Mouse (Mus musculus) liver, embryonic 12.5 days (tissue): Measurements from ENCODE around the gene Arl16. TPM values are rescaled to one million over a fixed set of nuclear protein-coding genes. Genes with fewer than 3 reads are reported as not detected.

ENCODE experiments used
- ATAC-seq: fragments of 200-750 bp; cut with Nextera tagmentation; 2 replicates; pipeline ENCODE4 v1.8.0; 2017; ENCODE audit warnings: moderate number of reproducible peaks, mild to moderate bottlenecking, moderate library complexity
- H3K27ac ChIP-seq: fragments of 300-500 bp; sonication (generic); 2 replicates; pipeline ENCODE4 v1.5.1; 2016; ENCODE audit warnings: mild to moderate bottlenecking
- H3K27me3 ChIP-seq: fragments of 300-500 bp; sonication (generic); replicated peaks from 2 replicates; pipeline ENCODE4 v1.6.1; 2016; ENCODE audit warnings: mild to moderate bottlenecking, moderate library complexity
- H3K36me3 ChIP-seq: fragments of 300-500 bp; sonication (generic); 2 replicates; pipeline ENCODE4 v1.6.1; 2016; ENCODE audit warnings: mild to moderate bottlenecking, moderate library complexity
- H3K4me1 ChIP-seq: fragments of 300-500 bp; sonication (generic); 2 replicates; pipeline ENCODE4 v1.6.1; 2016
- H3K4me2 ChIP-seq: fragments of 300-500 bp; sonication (generic); 2 replicates; pipeline ENCODE4 v1.6.1; 2016; ENCODE audit warnings: mild to moderate bottlenecking, moderate library complexity
- H3K4me3 ChIP-seq: fragments of 300-500 bp; sonication (generic); 2 replicates; pipeline ENCODE4 v1.5.1; 2016; ENCODE audit warnings: mild to moderate bottlenecking, moderate library complexity
- H3K9ac ChIP-seq: fragments of 300-500 bp; sonication (generic); 2 replicates; pipeline ENCODE4 v1.6.1; 2016; ENCODE audit warnings: mild to moderate bottlenecking, moderate library complexity
- H3K9me3 ChIP-seq: fragments of 300-500 bp; sonication (generic); replicated peaks from 2 replicates; pipeline ENCODE4 v1.6.1; 2016; ENCODE audit warnings: mild to moderate bottlenecking, moderate library complexity
- WGBS: fragments of 180-500 bp; shearing (Covaris S2); methylation state at CpG from one replicate; pipeline ENCODE4 v1.1.7; 2016; ENCODE audit not compliant: insufficient replicate concordance; 5-methylcytosine and 5-hydroxymethylcytosine counted together
- polyA plus RNA-seq: library from polyadenylated mRNA; unstranded; fragments of >200 nt; fragmentation: Nextera tagmentation; extraction: Ambion mirVana; gene quantifications from 2 replicates; pipeline ENCODE4 v1.2.1, GENCODE M21; 2016

The Arl16 gene
- polyA plus RNA-seq, 1 experiment from 2014 or later: 22.3 TPM

GRCm38 (mm10) chr11:120458847-120459597, 8.4 kb downstream of the Arl16 start:
- H3K27ac ChIP-seq: peak overlapping the region; percentile 89
- H3K9ac ChIP-seq: peak overlapping the region; percentile 92
- peaks cover 47% of the 10 kb centered on the region for H3K4me1 ChIP-seq
- H3K4me2 ChIP-seq: peak overlapping the region; percentile 95
- H3K27me3 ChIP-seq: no peaks in the 10 kb centered on the region
- no peaks in the 10 kb centered on the region for H3K9me3 ChIP-seq
- H3K36me3 ChIP-seq: peaks cover 55% of the 10 kb centered on the region
- ATAC-seq: no peak
- H3K4me3 ChIP-seq: peak overlapping the region; percentile 96
- 26% methylated on average over 6 of the region's 6 CpGs for WGBS

GRCm38 (mm10) chr11:120457772-120458751, 9.3 kb downstream of the Arl16 start, which contains the start of the genes Oxld1 and Ccdc137:
Oxld1 (minus strand) TSS chr11:120458068.
Ccdc137 (plus strand) TSS chr11:120458115.
- H3K27ac ChIP-seq: peak within 1 kb of the TSS; percentile 89
- H3K27me3 ChIP-seq: 0 out of 2 replicates have a peak, but pooled peaks cover under 1% of the 10 kb centered on the region
- peaks cover 45% of the 10 kb centered on the region for H3K36me3 ChIP-seq
- 2% methylated on average over 62 of the region's 62 CpGs for WGBS
- no peaks in the 10 kb centered on the region for H3K9me3 ChIP-seq
- H3K4me3 ChIP-seq: peak within 1 kb of the TSS; percentile 96
- H3K4me2 ChIP-seq: peak within 1 kb of the TSS; percentile 95
- H3K4me1 ChIP-seq: peaks cover 47% of the 10 kb centered on the region
- H3K9ac ChIP-seq: peak within 1 kb of the TSS; percentile 92
- peak; percentile 84 for ATAC-seq

- Histone ChIP-seq H3K36me3 (peaks cover 38% of the 10 kb centered on the region), H3K4me3 (peak overlapping the region; percentile 96), H3K9me3 (no peaks in the 10 kb centered on the region), H3K27ac (peak overlapping the region; percentile 89), H3K4me2 (peak overlapping the region; percentile 95), H3K4me1 (peaks cover 47% of the 10 kb centered on the region), H3K9ac (peak overlapping the region; percentile 92), H3K27me3 (0 out of 2 replicates have a peak, but pooled peaks cover 4% of the 10 kb centered on the region)
- peak; percentile 48 for ATAC-seq
- 7% methylated on average over 14 of the region's 14 CpGs for WGBS
Observed at GRCm38 (mm10) chr11:120457370-120457769, 10.0 kb downstream of the Arl16 start.

GRCm38 (mm10) chr11:120455413-120455812, 12.0 kb downstream of the Arl16 start:
- Histone ChIP-seq H3K27ac (peak overlapping the region; percentile 38), H3K9me3 (no peaks in the 10 kb centered on the region), H3K4me3 (no peak overlapping the region), H3K9ac (no peak overlapping the region), H3K27me3 (peaks cover 11% of the 10 kb centered on the region), H3K4me2 (peak overlapping the region; percentile 27; the same call in 1 of the 2 replicates), H3K36me3 (peaks cover 19% of the 10 kb centered on the region), H3K4me1 (peaks cover 43% of the 10 kb centered on the region)
- WGBS: 70% methylated on average over 7 of the region's 7 CpGs
- ATAC-seq: peak; percentile 44; the same call in 1 of the 2 replicates

- Histone ChIP-seq H3K27ac (peak overlapping the region; percentile 38), H3K4me2 (no peak overlapping the region)
Observed at GRCm38 (mm10) chr11:120454965-120455364, 12.4 kb downstream of the Arl16 start.

GRCm38 (mm10) chr11:120453306-120453705, 14.1 kb downstream of the Arl16 start, which contains the start of gene Pde6g:
Pde6g (minus strand) TSS chr11:120453500.
- ATAC-seq: no peak
- H3K4me2 ChIP-seq: no peak within 1 kb of the TSS
- H3K27ac ChIP-seq: no peak within 1 kb of the TSS
- H3K36me3 ChIP-seq: peaks cover 6% of the 10 kb centered on the region; the same call in 1 of the 2 replicates
- H3K9ac ChIP-seq: no peak within 1 kb of the TSS
- peaks cover 15% of the 10 kb centered on the region for H3K27me3 ChIP-seq
- 69% methylated on average over 4 of the region's 4 CpGs for WGBS
- H3K4me3 ChIP-seq: no peak within 1 kb of the TSS
- no peaks in the 10 kb centered on the region for H3K9me3 ChIP-seq
- H3K4me1 ChIP-seq: peaks cover 29% of the 10 kb centered on the region

More at GRCm38 (mm10) chr11:120454965-120455364, 12.4 kb downstream of the Arl16 start:
- Histone ChIP-seq H3K36me3 (peaks cover 15% of the 10 kb centered on the region), H3K4me1 (peaks cover 43% of the 10 kb centered on the region), H3K27me3 (peaks cover 13% of the 10 kb centered on the region), H3K9ac (no peak overlapping the region), H3K9me3 (no peaks in the 10 kb centered on the region), H3K4me3 (no peak overlapping the region)
- no peak for ATAC-seq
- 88% methylated on average over 4 of the region's 4 CpGs for WGBS

- 68% methylated on average over 3 of the region's 3 CpGs for WGBS
- no peak overlapping the region for H3K4me3 ChIP-seq
- H3K9ac ChIP-seq: no peak overlapping the region
- peaks cover 15% of the 10 kb centered on the region for H3K27me3 ChIP-seq
- ATAC-seq: no peak; the same call in 1 of the 2 replicates
- peaks cover 31% of the 10 kb centered on the region for H3K4me1 ChIP-seq
- no peak overlapping the region for H3K27ac ChIP-seq
- H3K9me3 ChIP-seq: no peaks in the 10 kb centered on the region
- H3K4me2 ChIP-seq: no peak overlapping the region
- peaks cover 6% of the 10 kb centered on the region; the same call in 1 of the 2 replicates for H3K36me3 ChIP-seq
Observed at GRCm38 (mm10) chr11:120452246-120452645, 15.2 kb downstream of the Arl16 start.

GRCm38 (mm10) chr11:120447179-120447578, 20.2 kb downstream of the Arl16 start:
- Histone ChIP-seq H3K9me3 (no peaks in the 10 kb centered on the region), H3K27me3 (peaks cover 18% of the 10 kb centered on the region), H3K27ac (no peak overlapping the region), H3K36me3 (no peaks in the 10 kb centered on the region), H3K4me3 (no peak overlapping the region), H3K9ac (no peak overlapping the region), H3K4me2 (no peak overlapping the region), H3K4me1 (peaks cover 8% of the 10 kb centered on the region; the same call in 1 of the 2 replicates)
- no peak for ATAC-seq
- 74% methylated on average over 7 of the region's 7 CpGs for WGBS

GRCm38 (mm10) chr11:120445475-120445874, 21.9 kb downstream of the Arl16 start:
- Histone ChIP-seq H3K9me3 (no peaks in the 10 kb centered on the region), H3K4me2 (no peak overlapping the region), H3K4me3 (no peak overlapping the region), H3K9ac (no peak overlapping the region), H3K36me3 (no peaks in the 10 kb centered on the region), H3K27me3 (0 out of 2 replicates have a peak, but pooled peaks cover 13% of the 10 kb centered on the region), H3K4me1 (peaks cover 8% of the 10 kb centered on the region; the same call in 1 of the 2 replicates), H3K27ac (no peak overlapping the region)
- ATAC-seq: no peak
- 41% methylated on average over 3 of the region's 3 CpGs for WGBS

GRCm38 (mm10) chr11:120444106-120444505, 23.3 kb downstream of the Arl16 start:
- Histone ChIP-seq H3K27ac (no peak overlapping the region), H3K9me3 (no peaks in the 10 kb centered on the region), H3K9ac (no peak overlapping the region), H3K36me3 (no peaks in the 10 kb centered on the region), H3K4me2 (no peak overlapping the region), H3K4me3 (no peak overlapping the region), H3K27me3 (0 out of 2 replicates have a peak, but pooled peaks cover 9% of the 10 kb centered on the region), H3K4me1 (peaks cover 8% of the 10 kb centered on the region; the same call in 1 of the 2 replicates)
- ATAC-seq: no peak
- WGBS: 49% methylated on average over 6 of the region's 6 CpGs

GRCm38 (mm10) chr11:120442765-120443280, 24.6 kb downstream of the Arl16 start:
- Histone ChIP-seq H3K4me2 (no peak overlapping the region), H3K9me3 (no peaks in the 10 kb centered on the region), H3K4me3 (no peak overlapping the region), H3K36me3 (no peaks in the 10 kb centered on the region), H3K4me1 (peaks cover 3% of the 10 kb centered on the region; the same call in 1 of the 2 replicates), H3K27me3 (0 out of 2 replicates have a peak, but pooled peaks cover 9% of the 10 kb centered on the region), H3K27ac (no peak overlapping the region), H3K9ac (no peak overlapping the region; the same call in 1 of the 2 replicates)
- WGBS: 74% methylated on average over 3 of the region's 3 CpGs
- ATAC-seq: no peak
